Mouse (Mus musculus): ENCODE measurements at regions not wholly inside any gene's neighbourhood (a gene's known extent, or its start where the extent isn't known, plus 50 kb on each side); places are given as distances from the start of the nearest gene placed in this dataset.

- Histone ChIP-seq H3K27me3 (no peaks in the 10 kb centered on the region), H3K27ac (no peak overlapping the region), H3K9ac (no peak overlapping the region), H3K36me3 (no peaks in the 10 kb centered on the region), H3K4me1 (replicated peaks) (no peaks in the 10 kb centered on the region), H3K9me3 (0 out of 2 replicates have a peak, but pooled peaks cover 4% of the 10 kb centered on the region), H3K4me2 (no peak overlapping the region), H3K4me3 (no peak overlapping the region)
- ATAC-seq (ENCODE audit: low FRiP score) = no peak
- WGBS = 83% methylated on average over 1 of the region's 1 CpGs
Measured at GRCm38 (mm10) chr3:47866061-47866460, 1418.0 kb upstream of the Pabpc4l start.

GRCm38 (mm10) chr3:47863591-47863990, 1415.6 kb upstream of the Pabpc4l start:
- H3K9ac ChIP-seq = no peak overlapping the region
- no peak overlapping the region for H3K27ac ChIP-seq
- WGBS = 98% methylated on average over 1 of the region's 1 CpGs
- H3K36me3 ChIP-seq = no peaks in the 10 kb centered on the region
- H3K4me3 ChIP-seq = no peak overlapping the region
- H3K9me3 ChIP-seq = no peaks in the 10 kb centered on the region
- H3K4me2 ChIP-seq = no peak overlapping the region
- H3K4me1 ChIP-seq (replicated peaks) = no peaks in the 10 kb centered on the region
- no peaks in the 10 kb centered on the region for H3K27me3 ChIP-seq
- ATAC-seq (ENCODE audit: low FRiP score) = no peak

GRCm38 (mm10) chr3:47845613-47846012, 1397.6 kb upstream of the Pabpc4l start:
- Histone ChIP-seq H3K36me3 (no peaks in the 10 kb centered on the region), H3K9me3 (no peaks in the 10 kb centered on the region), H3K27me3 (no peaks in the 10 kb centered on the region), H3K27ac (no peak overlapping the region), H3K9ac (no peak overlapping the region), H3K4me2 (no peak overlapping the region), H3K4me1 (replicated peaks) (no peaks in the 10 kb centered on the region), H3K4me3 (no peak overlapping the region)
- ATAC-seq (ENCODE audit: low FRiP score) = no peak

- Histone ChIP-seq H3K9ac (no peak overlapping the region), H3K27me3 (no peaks in the 10 kb centered on the region), H3K36me3 (no peaks in the 10 kb centered on the region), H3K4me2 (no peak overlapping the region), H3K27ac (no peak overlapping the region), H3K4me3 (no peak overlapping the region), H3K4me1 (replicated peaks) (no peaks in the 10 kb centered on the region), H3K9me3 (no peaks in the 10 kb centered on the region)
- no peak for ATAC-seq (ENCODE audit: low FRiP score)
- 82% methylated on average over 3 of the region's 3 CpGs for WGBS
Measured at GRCm38 (mm10) chr3:47836541-47837240, 1388.7 kb upstream of the Pabpc4l start.

- no peaks in the 10 kb centered on the region for H3K27me3 ChIP-seq
- ATAC-seq (ENCODE audit: low FRiP score) = no peak
Measured at GRCm38 (mm10) chr3:47818361-47818760, 1370.3 kb upstream of the Pabpc4l start.

GRCm38 (mm10) chr3:47817564-47817963, 1369.5 kb upstream of the Pabpc4l start:
- H3K9me3 ChIP-seq = peaks cover 5% of the 10 kb centered on the region; the same call in 1 of the 2 replicates
- H3K36me3 ChIP-seq = no peaks in the 10 kb centered on the region
- WGBS = 73% methylated on average over 4 of the region's 4 CpGs
- no peak overlapping the region for H3K4me3 ChIP-seq
- ATAC-seq (ENCODE audit: low FRiP score) = peak; percentile 73
- H3K4me2 ChIP-seq = no peak overlapping the region
- H3K27me3 ChIP-seq = no peaks in the 10 kb centered on the region
- no peak overlapping the region for H3K9ac ChIP-seq
- no peak overlapping the region for H3K27ac ChIP-seq
- H3K4me1 ChIP-seq (replicated peaks) = no peaks in the 10 kb centered on the region

More at GRCm38 (mm10) chr3:47818361-47818760, 1370.3 kb upstream of the Pabpc4l start:
- Histone ChIP-seq H3K36me3 (no peaks in the 10 kb centered on the region), H3K9me3 (peaks cover 5% of the 10 kb centered on the region; the same call in 1 of the 2 replicates), H3K27ac (no peak overlapping the region), H3K9ac (no peak overlapping the region), H3K4me2 (no peak overlapping the region), H3K4me1 (replicated peaks) (no peaks in the 10 kb centered on the region), H3K4me3 (no peak overlapping the region)
- WGBS = 91% methylated on average over 5 of the region's 5 CpGs
